Mouse (Mus musculus): Measurements from ENCODE around the gene Ankrd44.

Gene Ankrd44

GRCm38 (mm10) chr1:54923366-54924308 is 2.5 kb downstream of the Ankrd44 start:
- in situ Hi-C loops (cut with MboI, MseI), result no loop called here

- in situ Hi-C loops (cut with MboI, MseI), result no loop called here
Measured at GRCm38 (mm10) chr1:54922707-54923106, 3.5 kb downstream of the Ankrd44 start.

DNA sequence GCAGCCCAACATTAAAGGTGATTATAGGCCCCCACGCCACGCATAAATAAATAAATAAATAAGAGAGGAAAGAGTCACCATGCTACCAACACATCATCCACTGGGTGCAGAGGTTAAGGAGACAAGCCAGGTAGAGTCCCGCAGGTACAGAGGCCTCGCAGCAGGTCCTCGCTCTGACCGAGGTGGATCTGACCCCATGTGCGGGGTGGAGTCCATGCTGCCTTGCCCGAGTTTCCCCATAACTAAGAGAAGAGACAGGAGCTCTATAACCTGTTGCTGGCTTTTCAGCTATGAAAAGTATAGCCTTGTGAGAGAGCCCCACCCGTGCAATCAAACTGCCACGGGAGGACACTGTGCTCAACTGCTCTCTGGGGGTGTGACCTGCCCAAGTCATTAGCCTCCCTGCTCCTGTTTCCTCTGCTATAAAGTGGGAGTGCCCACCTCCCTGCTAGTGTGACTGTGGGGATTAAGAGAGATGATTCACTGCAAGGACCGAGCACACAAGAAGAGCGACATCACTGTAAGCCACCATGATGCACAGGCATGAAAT is 4.1 kb downstream of the Ankrd44 start:
- in situ Hi-C loops (cut with MboI, MseI), result no loop called here

- in situ Hi-C loops (cut with MboI, MseI), result no loop called here
Measured at GRCm38 (mm10) chr1:54920132-54920531, 6.1 kb downstream of the Ankrd44 start.

DNA sequence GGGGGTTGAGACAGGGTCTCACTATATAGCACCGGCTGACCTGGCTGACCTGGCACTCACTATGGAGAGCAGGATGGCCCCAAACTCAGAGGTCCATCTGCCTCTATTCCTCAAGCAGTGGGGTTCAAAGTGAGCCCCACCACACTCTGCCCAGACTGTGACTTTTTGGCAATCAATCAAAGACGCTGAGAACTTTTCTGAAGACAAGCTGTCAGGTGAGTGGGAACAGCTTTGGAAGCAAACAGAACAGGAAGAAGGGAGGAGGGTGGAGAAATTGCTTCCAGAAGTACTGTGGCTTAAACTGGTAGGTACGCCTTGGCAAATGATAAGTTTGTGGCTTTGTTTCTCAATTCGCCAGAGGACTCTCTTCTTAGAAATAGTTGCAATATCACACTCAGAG is 9.7 kb downstream of the Ankrd44 start:
- in situ Hi-C loops (cut with MboI, MseI), result loop anchor here (5.0 kb wide), 1 partner anchor 89 kb away; no protein-coding TSS in a partner anchor

- in situ Hi-C loops (cut with MboI, MseI), result no loop called here
Measured at GRCm38 (mm10) chr1:54914387-54914786, 11.8 kb downstream of the Ankrd44 start.

- in situ Hi-C loops (cut with MboI, MseI), result no loop called here
Measured at GRCm38 (mm10) chr1:54913379-54913873, 12.8 kb downstream of the Ankrd44 start.

DNA sequence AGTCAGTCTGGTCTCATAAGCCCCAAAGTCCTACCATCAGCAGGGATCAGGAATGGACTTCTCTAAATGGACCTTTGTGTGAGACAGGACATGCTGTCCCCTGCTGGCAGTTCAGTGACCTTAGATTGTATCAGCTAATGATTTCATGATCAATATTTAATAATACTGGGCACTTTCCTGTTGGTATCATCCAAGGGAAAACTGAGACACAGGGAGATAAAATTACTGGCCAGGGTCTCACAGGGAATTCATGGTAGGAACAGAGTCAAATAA is 13.2 kb downstream of the Ankrd44 start:
- in situ Hi-C loops (cut with MboI, MseI), result no loop called here

DNA sequence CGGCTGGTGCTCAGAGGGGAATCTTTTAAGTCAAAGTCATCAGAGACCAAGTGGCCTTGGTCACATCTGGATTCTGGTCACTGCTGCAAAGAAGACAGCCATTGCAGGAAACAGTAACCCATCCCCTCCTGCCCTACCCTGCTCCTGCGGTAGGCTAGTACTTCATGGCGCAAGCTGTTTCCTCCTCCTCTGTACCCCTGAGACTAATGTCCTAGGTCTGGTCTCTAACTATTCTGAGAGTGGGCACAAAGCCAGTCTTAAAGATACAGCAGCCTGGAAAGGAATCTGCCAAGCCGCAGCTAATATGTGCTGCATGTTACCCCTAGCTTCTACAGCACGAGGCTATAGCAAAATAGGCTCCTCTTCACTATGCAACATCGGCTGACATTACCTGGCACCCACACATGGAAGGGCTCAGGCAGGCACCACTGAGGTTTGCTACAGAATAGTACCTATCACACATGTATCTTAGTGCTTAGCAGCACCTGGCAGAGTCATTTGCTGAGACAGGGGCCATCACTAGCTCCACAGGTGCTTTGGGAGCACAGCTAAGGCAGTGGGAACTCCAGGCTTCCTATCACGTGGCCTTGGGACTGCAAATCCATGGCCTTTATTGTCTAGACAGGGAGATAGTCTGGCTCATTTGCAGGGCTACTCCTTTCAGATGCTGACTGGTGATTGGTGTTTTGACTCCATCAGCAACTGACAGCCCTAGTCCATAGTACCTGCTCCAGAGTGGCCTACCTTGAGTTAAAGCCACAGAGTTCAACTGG is 13.7 kb downstream of the Ankrd44 start:
- in situ Hi-C loops (cut with MboI, MseI), result no loop called here

DNA sequence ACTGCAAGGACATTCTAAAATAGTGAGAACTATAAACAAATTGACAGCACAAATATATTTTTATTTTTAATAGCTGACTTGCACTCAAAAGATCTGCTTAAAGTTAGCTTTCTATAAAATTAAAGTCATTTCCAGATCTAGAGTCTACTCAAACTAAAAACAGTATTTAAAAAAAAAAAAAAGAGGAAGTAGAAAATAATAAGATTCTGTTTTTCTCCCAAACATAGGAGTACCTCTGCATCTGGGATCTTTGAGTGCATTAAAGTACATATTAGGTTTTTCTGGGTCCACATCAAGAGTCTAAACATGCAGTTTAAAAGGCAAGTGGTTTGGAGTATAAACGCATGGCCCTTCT is 15.0 kb downstream of the Ankrd44 start:
- in situ Hi-C loops (cut with MboI, MseI), result no loop called here

- in situ Hi-C loops (cut with MboI, MseI), result no loop called here
Measured at GRCm38 (mm10) chr1:54910489-54911255, 15.5 kb downstream of the Ankrd44 start.

DNA sequence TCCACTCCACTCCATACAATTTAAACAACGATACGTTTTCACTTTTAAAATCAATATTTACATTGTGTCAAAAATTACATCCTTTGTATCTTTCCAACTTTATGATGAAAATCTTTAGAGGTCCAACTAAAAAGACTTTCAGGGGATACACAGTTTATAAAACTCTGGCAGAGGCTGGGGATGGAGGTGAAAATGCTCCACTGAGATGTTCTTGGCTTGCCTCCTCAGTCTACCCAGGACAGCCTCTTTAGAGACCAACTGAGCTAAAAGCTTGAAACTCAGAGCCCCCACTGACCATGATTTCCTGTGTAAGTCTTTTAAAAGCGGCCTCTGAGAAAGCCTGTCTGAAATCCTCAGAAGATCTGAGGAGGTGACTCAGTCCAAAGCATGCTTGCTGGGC is 17.4 kb downstream of the Ankrd44 start:
- in situ Hi-C loops (cut with MboI, MseI), result no loop called here

DNA sequence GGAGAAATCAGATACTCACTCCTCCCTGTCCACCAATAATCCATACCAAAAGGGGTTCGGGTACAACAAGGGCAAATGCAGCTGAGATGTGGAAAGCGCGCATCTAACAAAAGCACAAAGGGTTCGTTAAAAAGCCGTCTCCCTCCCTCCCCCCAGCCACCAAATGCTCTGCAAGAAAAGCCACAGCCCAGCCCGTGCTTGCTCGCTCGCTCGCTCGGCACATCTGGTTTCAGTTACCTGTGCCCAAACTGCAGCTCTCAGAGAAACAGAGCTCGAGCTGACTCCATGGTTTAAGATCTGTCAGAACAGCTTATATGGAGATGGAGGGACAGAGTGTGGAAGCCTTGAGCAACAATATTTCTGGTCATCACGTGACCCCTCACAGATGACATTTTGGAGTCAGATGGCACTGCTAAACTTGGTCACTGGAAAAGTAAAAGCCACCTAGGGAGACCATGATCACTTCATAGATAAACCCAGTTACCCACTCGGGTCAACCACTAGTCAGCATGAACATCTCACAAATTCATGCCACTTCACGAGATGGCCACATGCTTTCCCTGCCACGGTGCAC is 19.0 kb downstream of the Ankrd44 start:
- in situ Hi-C loops (cut with MboI, MseI), result no loop called here

- in situ Hi-C loops (cut with MboI, MseI), result no loop called here
Measured at GRCm38 (mm10) chr1:54906322-54906721, 19.9 kb downstream of the Ankrd44 start.

DNA sequence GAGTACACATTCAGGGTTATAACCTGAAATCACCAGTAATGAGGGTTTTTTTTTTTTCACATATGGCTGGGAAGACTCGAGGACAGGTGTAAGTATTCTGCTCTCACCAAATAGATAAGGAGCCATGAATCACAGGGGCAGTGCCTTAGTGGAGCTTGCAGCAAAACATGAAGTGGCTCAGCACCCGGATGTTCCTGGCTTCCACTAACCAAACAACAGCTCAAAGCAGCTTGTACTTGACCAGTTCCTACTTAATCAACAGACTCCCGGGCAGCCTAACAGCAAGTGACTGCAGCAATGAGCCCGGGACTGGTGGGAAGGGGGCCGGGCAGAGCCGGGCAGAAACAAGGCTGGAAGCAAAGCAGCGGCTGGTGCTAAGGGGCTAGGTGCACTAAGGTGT is 20.6 kb downstream of the Ankrd44 start:
- in situ Hi-C loops (cut with MboI, MseI), result no loop called here

DNA sequence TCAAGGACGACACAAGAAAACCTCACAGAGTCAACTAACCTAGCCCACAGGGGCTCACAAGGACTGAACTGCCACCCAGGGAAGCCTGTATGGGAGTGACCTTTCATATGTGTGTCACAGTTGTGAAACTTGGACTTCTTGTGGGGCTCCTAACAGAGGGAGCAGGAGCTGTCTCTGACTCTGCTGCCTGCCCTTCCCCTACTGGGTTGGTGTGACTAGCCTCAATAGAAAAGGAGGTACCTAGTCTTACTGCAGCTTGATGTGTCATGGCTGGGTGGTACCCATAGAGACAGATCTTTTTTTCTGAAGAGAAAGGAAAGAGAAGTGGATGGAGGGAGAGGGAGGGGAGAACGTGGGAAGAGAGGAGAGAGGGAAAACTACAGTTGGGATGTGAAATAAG is 22.0 kb downstream of the Ankrd44 start:
- in situ Hi-C loops (cut with MboI, MseI), result loop anchor here (5.0 kb wide), 1 partner anchor 37 kb away; no protein-coding TSS in a partner anchor

GRCm38 (mm10) chr1:54902689-54903246 is 23.4 kb downstream of the Ankrd44 start:
- in situ Hi-C loops (cut with MboI, MseI), result loop anchor here (5.0 kb wide), 1 partner anchor 35 kb away; no protein-coding TSS in a partner anchor

DNA sequence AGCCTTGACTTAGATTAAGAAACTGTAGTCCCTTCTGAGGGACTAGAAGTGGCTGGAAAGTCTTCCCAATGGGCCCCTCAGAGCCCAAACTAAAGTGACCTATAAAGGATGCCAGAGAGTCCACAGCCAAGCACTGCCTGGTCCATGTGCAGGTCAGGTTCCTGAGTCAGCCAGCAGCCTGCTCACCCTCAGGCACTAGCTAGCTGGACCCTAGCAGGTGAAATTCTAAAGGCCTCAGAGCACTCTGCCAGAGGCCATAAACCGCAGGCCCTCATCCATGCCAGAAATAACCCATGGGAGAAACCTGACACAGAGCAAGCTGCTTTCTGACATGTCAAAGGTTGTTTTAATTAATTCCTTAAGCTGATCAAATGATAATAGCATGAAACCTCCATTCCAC is 25.1 kb downstream of the Ankrd44 start:
- in situ Hi-C loops (cut with MboI, MseI), result loop anchor here (5.0 kb wide), 1 partner anchor 34 kb away; no protein-coding TSS in a partner anchor

- in situ Hi-C loops (cut with MboI, MseI), result no loop called here
Measured at GRCm38 (mm10) chr1:54899247-54899646, 26.9 kb downstream of the Ankrd44 start.

DNA sequence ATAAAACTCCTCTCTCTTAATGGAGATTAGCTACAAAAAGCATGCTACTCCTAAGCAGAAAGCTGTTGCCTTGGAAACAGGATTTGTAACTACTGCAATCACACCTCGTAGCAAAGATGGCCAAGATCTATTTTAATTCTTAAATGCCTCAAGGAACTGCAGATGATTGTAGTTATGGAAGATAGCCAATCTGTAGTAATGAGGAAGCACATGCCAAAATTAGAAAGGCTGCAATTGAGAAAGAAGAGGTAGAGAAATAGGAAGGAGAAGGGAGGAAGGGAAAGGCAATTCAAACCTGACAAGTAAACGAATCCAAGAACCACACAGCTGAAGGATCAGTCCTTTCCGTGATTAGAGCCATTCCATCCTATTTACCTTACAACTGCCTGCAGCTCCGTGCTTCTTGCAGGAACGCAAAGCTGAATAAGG is 27.5 kb downstream of the Ankrd44 start:
- in situ Hi-C loops (cut with MboI, MseI), result no loop called here

DNA sequence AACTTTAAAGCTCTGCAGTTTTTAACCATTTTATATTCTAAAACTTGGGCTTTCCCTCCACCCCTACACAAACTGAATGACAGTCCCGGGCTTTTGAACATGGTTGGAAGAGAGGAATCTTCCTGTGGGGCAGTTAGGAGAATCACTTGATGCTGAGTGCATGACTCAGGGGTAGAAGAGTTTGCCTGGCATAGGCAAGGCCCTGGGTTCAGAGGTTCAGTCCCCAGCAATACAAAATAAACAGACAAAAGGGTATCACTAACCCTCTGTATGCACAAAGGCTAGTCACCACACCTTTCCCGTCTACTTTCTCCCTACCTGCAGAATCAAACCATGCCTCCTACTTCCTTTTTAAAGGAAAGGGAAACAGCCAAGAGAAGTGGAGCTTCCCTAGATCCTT is 28.5 kb downstream of the Ankrd44 start:
- in situ Hi-C loops (cut with MboI, MseI), result no loop called here

All from T-helper 2 cell (primary cell).